15 mouse cellular contexts compared by ENCODE assay signal in genomic region chr9:123968290-123968912, GRCm38 (mm10). TPM values are rescaled to one million over a fixed set of nuclear protein-coding genes. Genes with fewer than 3 reads are reported as not detected.
A peak's percentile ranks its signal among the peaks of the same experiment; 100 is the strongest.
DNase-seq lines count a peak whose midpoint lies in the region; ATAC-seq lines count a peak whose summit lies in the region.
"Had no signal": no experiment of that assay in that cellular context is flagged by ENCODE, and none has a peak within 500 bp of the region (broad histone marks: within the 10 kb centered on the region; RNA-seq: fewer than 3 reads in every experiment).

TSS of gene Ccr1 (minus strand) at chr9:123968692.

- H3K79me2 ChIP-seq in macrophage (ENCODE audit: inconsistent target): peaks cover 35% of the 10 kb centered on the region

- peak; percentile 4 for DNase-seq in adrenal gland, adult 2 months
- DNase-seq in adrenal gland, postnatal 10 days: no peak
- DNase-seq in A20 (ENCODE audit: low read depth, low spot score): peak; percentile 32
- DNase-seq in adipocyte (ENCODE audit: low spot score): no peak
- DNase-seq in yolk sac, embryonic 10.5 days (ENCODE audit: low spot score): no peak
- DNase-seq in testis, postnatal 14 days (ENCODE audit: low spot score): no peak
- DNase-seq: adrenal gland, postnatal 25 days; cerebellum, adult 11-12 months; heart, postnatal 14 days; thymus, postnatal 4 days had no signal

- H3K27ac ChIP-seq in intestine, embryonic 15.5 days: no peak within 1 kb of the TSS
- H3K27ac ChIP-seq in macrophage: peak within 1 kb of the TSS; percentile 71
- H3K27ac ChIP-seq: forebrain, embryonic 12.5 days; kidney, postnatal 0 days had no signal

- no peak within 1 kb of the TSS for H3K9ac ChIP-seq in intestine, embryonic 15.5 days
- H3K9ac ChIP-seq: forebrain, embryonic 12.5 days had no signal

- peak; percentile 69 for ATAC-seq in intestine, embryonic 15.5 days
- ATAC-seq: Patski had no signal

- 96% methylated on average over 1 of the region's 1 CpGs for WGBS in intestine, embryonic 15.5 days
- WGBS in macrophage (ENCODE audit: missing documents): 8% methylated on average over 1 of the region's 1 CpGs

- no peaks in the 10 kb centered on the region for H3K9me3 ChIP-seq in intestine, embryonic 15.5 days
- H3K9me3 ChIP-seq: forebrain, embryonic 12.5 days had no signal

- H3K4me3 ChIP-seq in intestine, embryonic 15.5 days (replicated peaks): no peak within 1 kb of the TSS
- peak within 1 kb of the TSS; percentile 32 for H3K4me3 ChIP-seq in macrophage (ENCODE audit: inconsistent target)
- H3K4me3 ChIP-seq: forebrain, embryonic 12.5 days had no signal

- H3K36me3 ChIP-seq in intestine, embryonic 15.5 days: no peaks in the 10 kb centered on the region
- H3K36me3 ChIP-seq in macrophage (ENCODE audit: inconsistent target): no peaks in the 10 kb centered on the region
- H3K36me3 ChIP-seq: forebrain, embryonic 12.5 days had no signal

- no peaks in the 10 kb centered on the region for H3K27me3 ChIP-seq in intestine, embryonic 15.5 days (replicated peaks)
- H3K27me3 ChIP-seq: forebrain, embryonic 12.5 days; Patski had no signal

- no peak within 1 kb of the TSS for H3K4me2 ChIP-seq in intestine, embryonic 15.5 days (replicated peaks)
- H3K4me2 ChIP-seq: forebrain, embryonic 12.5 days had no signal

- H3K4me1 ChIP-seq in intestine, embryonic 15.5 days (replicated peaks): no peaks in the 10 kb centered on the region
- H3K4me1 ChIP-seq: forebrain, embryonic 12.5 days had no signal

RNA-seq across cellular contexts. Expression of gene Ccr1, which starts in this region (rescaled TPM):
- 1 to 10 TPM; 1.3 to 1.9 TPM for total RNA-seq in adrenal gland, adult 2 months (2021)
- 0.82 and 0.88 TPM in 2 replicates for polyA plus RNA-seq in adrenal gland, adult 2 months (2012; rRNA removed)
- 1 to 10 TPM; 1.6 to 1.8 TPM for total RNA-seq in adrenal gland, postnatal 10 days (2021)
- 3.3 and 3.7 TPM in 2 replicates for polyA plus RNA-seq in intestine, embryonic 15.5 days (2015; fragmentation: Nextera tagmentation; extraction: Ambion mirVana)
- total RNA-seq in macrophage (2018; cell fraction: chromatin; rRNA removed): 100 to 1,000 TPM in 1 of 26 experiments, 10 to 100 TPM in 15, 1 to 10 TPM in 10; 3.2 to 114 (median 15.1) TPM
- 100 to 1,000 TPM in 2 of 26 experiments, 10 to 100 TPM in 24; 12.2 to 163 (median 31.0) TPM for total RNA-seq in macrophage (2018; cell fraction: cytosol; rRNA removed)
- 100 to 1,000 TPM in 5 of 26 experiments, 10 to 100 TPM in 21; 15.0 to 152 (median 47.8) TPM for total RNA-seq in macrophage (2018; cell fraction: nucleus; rRNA removed)
- 22.8 to 148 TPM (median 64.7 TPM) in 3 replicates for polyA plus RNA-seq in macrophage (2018)
- polyA plus RNA-seq: Patski had no signal

Comparison
In these comparisons a context has a peak if more than half of its experiments do, and no peak if none do; other contexts are left out.
1. DNase-seq: peak in adrenal gland, adult 2 months (single experiment) and A20 (single experiment); none in adrenal gland, postnatal 10 days (single experiment), adipocyte (single experiment), yolk sac, embryonic 10.5 days (single experiment) and testis, postnatal 14 days (single experiment).